Mouse (Mus musculus) neutrophil, adult 5-6 weeks (primary cell): ENCODE measurements around the gene Epb41l2. TPM values are rescaled to one million over a fixed set of nuclear protein-coding genes. Genes with fewer than 3 reads are reported as not detected.
A peak's percentile ranks its signal among the peaks of the same experiment; 100 is the strongest.

ENCODE experiments used
- ATAC-seq: fragments of 151-379, 151-347 bp; 2 replicates; pipeline ENCODE4 v1.8.0; 2017; ENCODE audit warnings: mild to moderate bottlenecking, moderate TSS enrichment; ENCODE audit not compliant: insufficient number of reproducible peaks, poor library complexity, low FRiP score, severe bottlenecking; ENCODE audit errors: extremely low read depth
- total RNA-seq: library from RNA; stranded (forward); fragments of 200-1000 nt; gene quantifications from 2 replicates; pipeline ENCODE4 v1.2.3, GENCODE M21; 2017

Gene Epb41l2
- total RNA-seq, 1 experiment from 2014 or later = 120 TPM

GRCm38 (mm10) chr10:25427523-25427922 lies 67.9 kb downstream of the Epb41l2 start:
- ATAC-seq = no peak

GRCm38 (mm10) chr10:25428658-25429057 lies 69.1 kb downstream of the Epb41l2 start:
- no peak for ATAC-seq

DNA sequence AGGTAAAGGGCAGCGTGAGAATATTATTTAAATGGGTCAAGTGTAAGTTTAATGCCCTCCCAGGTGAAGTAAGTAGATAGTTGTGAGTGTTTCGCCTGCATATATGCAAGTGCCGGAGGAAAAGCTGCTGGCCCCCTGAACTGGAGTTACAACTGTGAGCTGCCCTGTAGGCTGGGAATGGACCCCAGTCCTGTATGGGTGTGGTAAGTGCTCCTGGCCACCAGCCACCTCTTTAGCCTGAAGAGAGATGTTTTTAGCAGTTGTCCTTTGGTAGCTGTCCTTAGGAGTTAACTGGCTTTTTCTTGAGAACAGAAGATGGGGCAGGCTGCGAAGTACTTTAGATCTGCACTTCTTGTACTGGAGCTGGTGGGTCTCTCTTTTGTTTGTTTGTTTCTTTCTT lies 69.7 kb downstream of the Epb41l2 start:
- ATAC-seq = no peak

DNA sequence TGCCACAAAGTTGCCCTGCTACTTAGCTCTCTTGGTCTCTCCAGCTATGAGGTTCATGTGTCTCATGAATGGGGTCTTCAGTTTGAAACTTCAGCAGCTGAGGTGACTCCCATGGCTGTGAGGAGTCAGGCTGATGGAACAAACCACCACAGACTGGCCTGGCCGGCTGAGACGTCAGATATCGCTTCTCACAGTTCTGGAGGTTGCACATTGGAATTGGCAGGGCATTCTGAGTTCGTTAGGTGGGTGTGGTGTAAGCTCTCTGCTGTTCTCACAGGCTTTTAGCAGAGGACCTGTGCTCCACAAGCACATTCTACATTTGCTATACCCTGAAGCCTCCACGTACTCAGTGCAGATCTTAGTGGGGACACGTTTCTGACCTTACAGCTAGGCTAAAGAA lies 71.3 kb downstream of the Epb41l2 start:
- ATAC-seq = no peak

- no peak for ATAC-seq
Measured at GRCm38 (mm10) chr10:25432351-25432750, 72.8 kb downstream of the Epb41l2 start.

- no peak for ATAC-seq
Measured at GRCm38 (mm10) chr10:25432938-25433337, 73.3 kb downstream of the Epb41l2 start.

DNA sequence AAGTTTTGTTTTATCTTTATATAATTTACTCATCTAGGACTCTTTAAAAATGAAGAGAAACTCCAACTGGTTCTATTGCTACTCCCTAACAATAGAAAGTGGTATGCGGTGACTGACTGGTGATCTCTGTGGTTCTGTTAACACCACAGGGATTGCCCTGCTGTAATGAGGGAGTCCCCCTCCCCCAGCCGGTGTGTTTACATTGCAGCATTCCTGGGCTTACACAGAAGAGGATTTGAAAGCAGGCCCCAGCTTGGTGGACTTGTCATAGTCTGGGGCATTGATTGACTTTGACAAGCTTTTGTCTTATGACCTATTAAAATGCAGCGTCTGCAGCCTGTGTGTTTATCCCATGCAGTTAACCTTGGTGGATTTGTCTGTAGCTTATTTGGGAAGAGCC lies 73.9 kb downstream of the Epb41l2 start:
- no peak for ATAC-seq

DNA sequence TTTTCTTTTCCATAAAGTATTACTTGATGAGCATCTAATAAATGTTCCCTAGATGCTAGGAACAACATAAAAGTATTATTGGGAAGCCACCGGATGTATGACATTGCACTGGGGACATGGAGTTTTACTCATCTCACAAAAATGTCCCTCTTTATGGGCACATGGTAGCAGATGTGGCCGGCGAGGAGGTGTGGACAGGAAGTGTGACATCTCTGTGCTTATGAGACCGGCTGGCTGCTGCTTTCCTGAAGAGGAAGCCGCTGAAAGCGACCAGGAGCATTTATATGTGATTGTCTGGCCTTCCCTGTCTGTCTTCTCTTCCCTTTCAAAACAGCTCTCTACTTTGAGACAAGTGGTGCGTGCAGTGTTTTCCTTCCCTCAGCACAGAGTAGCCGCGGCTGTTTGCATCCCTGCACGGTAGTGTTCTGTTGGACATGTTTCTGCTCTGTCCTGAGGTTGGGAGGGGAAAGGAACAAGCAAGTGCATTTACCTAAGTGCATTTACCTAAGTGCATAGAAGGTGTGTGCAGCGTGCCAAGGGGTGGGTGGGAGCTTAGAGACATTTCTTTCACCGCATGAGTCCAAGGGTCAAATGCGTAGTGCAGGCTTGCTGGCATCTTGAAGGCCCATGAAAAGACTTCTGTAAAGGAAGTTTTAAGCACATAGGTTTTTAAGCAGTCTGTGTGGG lies 74.9 kb downstream of the Epb41l2 start:
- ATAC-seq = peak; percentile 41; the same call in 1 of the 2 replicates

GRCm38 (mm10) chr10:25436703-25437401 lies 77.3 kb downstream of the Epb41l2 start:
- no peak for ATAC-seq

DNA sequence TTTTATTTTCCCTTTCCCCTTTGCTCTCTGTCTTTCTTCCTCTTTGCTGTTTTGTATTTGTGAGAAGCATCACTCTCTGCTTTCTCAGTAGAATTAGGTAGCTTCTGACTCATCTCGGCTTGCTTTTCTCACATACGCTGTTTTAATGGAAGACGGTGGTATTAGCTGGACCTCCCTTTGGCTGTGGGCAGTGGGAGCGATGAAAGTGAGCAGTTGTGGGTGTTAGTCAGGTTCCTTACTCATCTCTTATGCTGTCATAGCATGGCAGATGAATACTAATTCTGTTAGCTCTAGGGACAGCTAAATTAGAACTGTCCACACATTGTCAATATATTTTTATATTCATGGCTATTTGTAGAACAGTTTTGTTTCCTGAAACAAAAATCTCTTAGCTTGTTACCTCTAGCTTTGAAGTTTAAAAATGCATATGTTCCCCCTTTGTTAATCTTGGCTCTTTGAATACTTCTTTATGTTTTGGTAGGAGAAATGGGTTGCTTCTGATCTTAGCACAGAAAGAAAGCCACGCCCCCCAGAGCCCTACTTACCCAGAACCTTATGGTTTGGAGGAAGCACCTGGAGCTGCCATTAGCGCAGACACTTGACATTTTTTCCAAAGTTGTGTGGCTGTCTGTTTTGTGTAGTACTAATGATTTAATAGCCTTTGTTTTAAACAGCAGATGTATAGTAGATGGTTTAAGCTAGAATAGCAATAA lies 78.1 kb downstream of the Epb41l2 start:
- ATAC-seq = no peak

DNA sequence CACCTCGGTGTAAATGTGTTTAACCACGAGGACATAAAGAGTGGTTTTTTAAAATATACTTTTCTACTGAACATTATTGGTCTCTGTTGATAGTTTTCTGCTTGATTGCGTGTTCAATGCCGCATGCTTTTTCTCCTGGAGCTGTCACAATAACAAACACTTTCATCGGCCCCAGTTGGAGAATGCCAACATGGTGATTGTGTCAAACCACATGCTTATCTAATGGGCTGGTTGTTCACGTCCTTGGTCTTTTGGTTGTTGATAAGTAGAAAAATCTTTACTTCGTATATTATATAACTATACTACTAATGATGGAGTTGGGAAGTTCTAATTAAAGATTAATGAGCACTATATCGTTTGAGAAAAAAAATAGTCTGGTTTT lies 78.7 kb downstream of the Epb41l2 start:
- ATAC-seq = no peak

- ATAC-seq = no peak
Measured at GRCm38 (mm10) chr10:25439163-25439562, 79.6 kb downstream of the Epb41l2 start.

DNA sequence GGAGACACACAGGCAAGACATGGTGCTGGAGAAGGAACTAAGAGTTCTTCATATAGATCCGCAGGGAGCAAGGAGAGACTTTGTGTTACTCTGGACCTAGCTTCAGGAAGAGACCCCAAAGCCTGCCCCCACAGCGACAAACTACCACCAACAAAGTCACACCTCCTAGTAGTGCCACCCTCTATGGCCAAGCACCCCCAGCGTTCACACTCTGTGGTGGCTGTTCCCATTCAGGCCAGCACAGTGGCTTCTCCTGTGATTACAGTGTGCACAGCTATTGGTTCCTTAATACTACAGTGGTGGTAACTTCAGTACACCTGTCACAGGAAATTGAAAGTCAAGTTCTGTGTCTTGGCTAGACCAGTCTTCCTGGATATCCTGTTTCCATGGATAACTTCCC lies 80.3 kb downstream of the Epb41l2 start:
- ATAC-seq = no peak

- no peak for ATAC-seq
Measured at GRCm38 (mm10) chr10:25441405-25441804, 81.8 kb downstream of the Epb41l2 start.

- peak; percentile 64 for ATAC-seq
Measured at GRCm38 (mm10) chr10:25443626-25444025, 84.0 kb downstream of the Epb41l2 start.

DNA sequence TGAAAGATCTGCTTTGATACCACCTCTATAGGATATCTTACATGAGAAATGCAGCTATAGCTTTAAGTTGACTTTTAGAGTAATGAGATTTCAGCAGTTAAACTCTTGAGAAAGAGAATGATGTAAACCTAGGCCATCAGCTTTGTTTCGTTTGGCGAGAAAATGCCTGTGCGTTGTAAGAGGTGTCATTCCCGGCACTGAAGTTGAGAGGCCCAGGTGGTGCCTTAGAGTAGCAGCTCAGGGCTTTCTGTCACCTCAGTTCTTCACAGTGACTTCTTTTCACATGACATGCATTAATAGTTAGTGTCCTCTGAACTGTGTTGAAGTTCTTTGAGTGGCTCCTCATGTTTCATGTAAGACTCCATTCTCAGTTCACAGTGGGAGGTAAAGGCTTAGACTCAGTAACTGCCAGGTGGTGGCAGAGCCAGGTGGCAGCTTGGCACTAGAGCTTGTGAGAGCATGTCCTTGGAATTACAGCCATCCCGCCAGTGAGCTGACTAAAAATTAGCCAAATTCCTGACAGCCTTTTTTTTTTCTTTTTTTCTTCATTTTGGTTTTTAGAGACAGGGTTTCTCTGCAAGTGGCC lies 84.7 kb downstream of the Epb41l2 start:
- no peak for ATAC-seq

DNA sequence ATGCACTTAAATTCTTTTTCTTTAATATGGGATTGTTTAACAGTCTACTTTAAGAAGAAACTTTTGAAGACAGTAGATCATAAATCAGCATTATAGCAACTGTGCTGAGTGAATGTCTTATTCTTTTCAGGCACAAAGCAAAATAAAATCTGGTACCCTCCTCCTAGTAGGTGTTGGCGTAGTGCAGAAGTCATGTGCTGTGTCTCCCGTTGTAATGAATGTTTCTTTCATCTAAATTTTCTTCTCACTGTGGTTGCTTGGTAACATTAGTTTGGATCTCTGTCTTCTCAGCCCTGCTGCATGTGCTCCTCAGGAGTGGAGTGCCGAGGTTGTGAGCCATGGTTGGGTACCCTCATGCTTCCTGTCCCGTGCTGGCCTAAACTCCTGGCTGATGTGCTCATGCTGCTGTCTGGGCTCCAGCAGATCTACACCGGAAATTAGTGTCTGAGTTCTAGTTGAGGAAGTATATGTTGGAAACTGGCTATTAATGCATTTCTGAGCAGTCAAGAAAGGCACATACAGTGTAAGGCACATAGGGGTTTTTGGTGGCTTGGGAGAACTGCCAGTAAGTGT lies 87.4 kb downstream of the Epb41l2 start:
- peak; percentile 38; the same call in 1 of the 2 replicates for ATAC-seq

GRCm38 (mm10) chr10:25448676-25449075 lies 89.1 kb downstream of the Epb41l2 start:
- no peak for ATAC-seq

GRCm38 (mm10) chr10:25449312-25450020 lies 89.9 kb downstream of the Epb41l2 start:
- no peak for ATAC-seq
